Mouse (Mus musculus) embryo, embryonic 11.5 days (tissue): Measurements from ENCODE around the gene Rab13.

ENCODE experiments used
- DNase-seq: peaks from one replicate; pipeline ENCODE4 v3.0.0-alpha.2; 2012; ENCODE audit warnings: low read depth, low spot score

Gene Rab13

DNA sequence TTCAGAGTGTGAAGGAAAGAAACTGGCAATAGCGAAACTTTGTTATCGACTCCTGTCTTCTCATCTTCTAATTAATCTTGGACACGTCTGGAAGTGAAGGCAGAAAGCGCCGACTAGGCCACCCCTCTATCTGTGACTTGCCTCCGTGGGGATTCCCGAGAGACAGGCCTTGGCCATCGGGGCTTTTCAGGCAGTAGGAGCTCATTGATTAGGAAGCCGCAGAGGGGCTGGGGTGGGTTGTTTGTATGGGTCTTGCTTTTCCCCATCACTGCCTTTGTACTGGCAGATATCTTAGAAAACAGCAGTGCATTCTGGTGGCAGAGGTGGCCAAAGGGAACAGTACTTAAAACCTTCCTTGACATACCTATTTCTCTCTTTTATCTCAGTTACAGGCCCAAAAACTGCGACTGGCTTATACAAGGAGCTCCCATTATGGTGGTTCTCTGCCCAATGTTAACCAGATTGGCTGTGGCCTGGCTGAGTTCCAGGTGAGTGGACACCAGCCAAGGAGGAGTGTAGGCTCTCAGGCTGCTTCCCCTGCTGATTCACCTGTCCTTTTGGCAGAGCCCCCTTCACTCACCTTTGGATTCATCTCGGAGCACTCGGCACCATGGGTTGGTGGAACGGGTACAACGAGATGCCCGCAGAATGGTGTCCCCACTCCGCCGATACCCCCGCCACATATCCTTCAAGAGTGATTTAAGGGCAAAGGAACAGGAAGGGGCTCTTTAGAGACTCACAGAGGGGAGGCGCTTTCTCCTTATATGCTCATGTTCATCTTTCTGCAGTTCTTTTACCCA is 43.4 kb downstream of the Rab13 start:
- DNase-seq = no peak

DNA sequence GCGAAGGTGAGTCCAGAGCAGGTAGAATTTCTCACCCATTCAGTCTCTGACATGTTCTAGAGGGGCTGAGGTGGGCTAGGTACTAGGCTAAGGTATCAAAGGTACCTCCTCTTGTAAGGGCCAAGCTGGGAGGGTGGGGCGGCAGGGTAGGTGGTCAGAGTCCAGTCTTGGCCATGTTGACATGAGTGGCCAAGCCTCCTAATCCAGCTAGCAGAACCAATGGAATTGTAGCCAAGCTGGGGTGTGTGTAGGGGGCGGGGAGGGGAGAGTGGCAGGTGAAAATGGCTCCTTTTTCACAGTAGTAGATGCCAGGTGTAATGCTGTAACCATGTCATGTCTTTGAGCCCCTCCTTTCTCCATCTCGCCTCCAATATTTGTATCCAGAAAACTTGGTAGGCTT is 45.0 kb downstream of the Rab13 start:
- no peak for DNase-seq

DNA sequence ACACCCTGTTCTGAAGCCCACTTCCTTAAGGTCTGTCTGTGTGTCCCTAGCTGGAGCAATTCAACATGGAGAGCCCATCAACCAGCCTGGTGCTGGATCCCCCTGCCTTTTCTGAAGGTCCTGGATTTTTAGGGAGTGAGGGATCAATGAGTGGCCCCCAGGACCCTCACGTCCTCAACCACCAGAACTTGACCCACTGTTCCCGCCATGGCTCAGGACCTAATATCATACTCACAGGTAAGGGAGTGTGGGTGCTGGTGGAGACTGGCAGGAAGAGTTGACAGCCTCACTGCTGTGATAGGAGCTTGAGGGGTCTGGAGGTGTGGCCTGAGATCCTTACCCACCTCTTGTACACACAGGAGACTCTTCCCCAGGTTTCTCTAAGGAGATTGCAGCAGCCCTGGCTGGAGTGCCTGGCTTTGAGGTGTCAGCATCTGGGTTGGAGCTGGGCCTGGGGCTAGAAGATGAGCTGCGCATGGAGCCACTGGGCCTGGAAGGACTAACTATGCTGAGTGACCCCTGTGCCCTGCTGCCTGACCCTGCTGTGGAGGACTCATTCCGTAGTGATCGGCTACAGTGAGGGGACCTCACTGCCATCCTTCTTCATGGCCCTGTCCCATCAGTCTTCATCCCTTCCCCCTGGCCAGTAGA is 49.8 kb downstream of the Rab13 start:
- DNase-seq = no peak

DNA sequence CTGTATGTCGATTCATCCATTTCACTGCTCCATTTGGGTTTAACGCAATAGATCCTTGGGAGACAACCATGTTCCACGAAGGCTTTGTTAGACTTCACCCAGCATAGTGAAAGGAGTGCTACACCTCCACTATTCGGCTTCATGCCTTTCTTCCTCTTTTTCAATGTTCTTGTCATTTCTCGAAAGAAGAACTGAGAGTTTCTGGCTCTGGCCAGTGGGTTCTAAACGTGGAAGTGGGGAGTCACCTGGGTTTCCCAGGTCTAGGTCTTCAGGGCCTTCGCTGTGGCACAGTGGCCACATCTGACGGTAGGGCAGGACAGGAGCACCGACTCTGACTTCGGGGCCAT is 51.2 kb downstream of the Rab13 start:
- no peak for DNase-seq

DNA sequence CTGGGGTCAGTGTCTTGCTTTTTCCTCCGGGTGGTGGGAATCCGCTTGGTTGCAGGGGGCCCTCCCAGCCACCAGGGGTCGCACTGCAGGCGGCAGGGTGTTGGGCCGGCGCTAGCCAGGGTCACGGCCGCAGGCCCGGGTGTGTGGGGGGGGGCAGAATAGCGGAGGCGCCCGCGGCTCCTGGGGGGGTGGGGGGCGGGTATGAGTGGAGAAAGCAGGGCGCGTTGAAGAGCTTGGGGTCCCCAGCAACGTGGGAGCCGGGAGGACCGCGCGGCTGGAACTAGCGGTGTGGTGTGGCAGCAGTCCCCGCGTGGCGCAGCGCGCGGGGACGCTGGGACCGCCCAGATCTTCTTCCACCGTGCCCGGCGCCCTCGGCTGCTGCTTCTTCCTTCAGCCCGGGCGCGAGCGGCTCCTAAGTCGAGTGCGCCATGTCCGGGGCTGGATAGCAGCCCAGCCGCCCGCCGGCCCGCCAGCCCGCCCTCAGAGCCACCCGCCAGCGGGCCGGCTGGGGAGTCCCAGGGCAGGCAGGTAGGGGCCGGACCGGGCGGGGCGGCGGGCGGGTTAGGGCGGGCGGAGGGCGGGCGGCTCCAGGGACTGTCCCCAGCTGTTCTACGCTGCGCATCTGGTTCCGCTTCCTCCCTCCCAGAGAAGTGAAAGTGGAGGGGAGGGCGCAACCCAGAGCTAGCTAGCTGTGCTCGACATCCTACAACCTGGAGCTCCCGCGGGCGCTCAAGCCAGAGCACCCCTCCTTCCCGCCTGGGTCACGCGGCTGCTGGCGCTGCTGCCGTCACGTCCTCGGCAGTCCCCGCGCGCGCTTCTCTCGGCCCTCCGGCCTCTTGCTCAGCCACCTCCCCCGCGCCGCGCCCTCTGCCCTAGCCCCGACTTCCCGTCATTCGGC is 51.8 kb downstream of the Rab13 start, which contains the start of gene Dennd4b:
TSS of gene Dennd4b (plus strand) at position 152 of the 898 bp plus-strand sequence.
- DNase-seq = peak; percentile 74

DNA sequence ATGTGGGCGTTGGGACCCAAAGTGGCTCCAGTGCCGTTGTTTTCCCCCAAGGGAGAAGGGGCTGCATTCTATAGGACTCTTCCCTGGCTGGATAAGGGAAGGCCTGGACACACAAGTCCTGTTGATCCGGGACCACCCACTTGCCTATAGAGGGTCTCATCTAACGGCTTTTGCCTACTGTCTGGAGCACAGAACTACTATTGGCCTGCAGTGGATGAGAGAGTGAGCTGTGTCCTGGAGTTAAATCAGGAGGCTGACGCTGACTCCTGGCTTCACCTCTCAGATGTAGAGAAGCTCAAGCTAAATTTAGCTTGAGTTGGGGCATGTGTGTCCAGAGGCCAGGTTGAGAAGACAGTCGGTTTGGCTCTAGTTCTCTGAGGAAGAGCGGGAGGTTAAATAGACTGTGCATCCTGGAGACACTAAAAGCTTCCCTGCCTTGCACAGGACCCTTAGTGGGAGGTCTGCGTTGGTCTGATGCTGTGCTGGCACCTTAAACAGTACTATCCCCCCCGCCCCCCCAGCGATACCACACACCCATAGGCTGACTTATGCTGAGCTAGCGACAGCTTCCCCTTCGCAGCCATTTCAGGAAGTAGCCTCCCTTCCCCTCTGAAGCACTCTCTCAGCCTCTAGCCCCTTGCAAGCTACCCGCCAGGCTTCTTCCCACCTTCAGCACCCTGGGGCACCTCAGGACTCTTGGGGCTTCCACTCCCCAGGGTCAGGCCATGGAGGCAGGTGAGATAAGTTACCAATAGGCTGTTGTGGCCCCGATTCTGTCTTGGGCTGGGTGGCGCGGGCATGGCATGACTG is 52.6 kb downstream of the Rab13 start:
- DNase-seq = no peak

DNA sequence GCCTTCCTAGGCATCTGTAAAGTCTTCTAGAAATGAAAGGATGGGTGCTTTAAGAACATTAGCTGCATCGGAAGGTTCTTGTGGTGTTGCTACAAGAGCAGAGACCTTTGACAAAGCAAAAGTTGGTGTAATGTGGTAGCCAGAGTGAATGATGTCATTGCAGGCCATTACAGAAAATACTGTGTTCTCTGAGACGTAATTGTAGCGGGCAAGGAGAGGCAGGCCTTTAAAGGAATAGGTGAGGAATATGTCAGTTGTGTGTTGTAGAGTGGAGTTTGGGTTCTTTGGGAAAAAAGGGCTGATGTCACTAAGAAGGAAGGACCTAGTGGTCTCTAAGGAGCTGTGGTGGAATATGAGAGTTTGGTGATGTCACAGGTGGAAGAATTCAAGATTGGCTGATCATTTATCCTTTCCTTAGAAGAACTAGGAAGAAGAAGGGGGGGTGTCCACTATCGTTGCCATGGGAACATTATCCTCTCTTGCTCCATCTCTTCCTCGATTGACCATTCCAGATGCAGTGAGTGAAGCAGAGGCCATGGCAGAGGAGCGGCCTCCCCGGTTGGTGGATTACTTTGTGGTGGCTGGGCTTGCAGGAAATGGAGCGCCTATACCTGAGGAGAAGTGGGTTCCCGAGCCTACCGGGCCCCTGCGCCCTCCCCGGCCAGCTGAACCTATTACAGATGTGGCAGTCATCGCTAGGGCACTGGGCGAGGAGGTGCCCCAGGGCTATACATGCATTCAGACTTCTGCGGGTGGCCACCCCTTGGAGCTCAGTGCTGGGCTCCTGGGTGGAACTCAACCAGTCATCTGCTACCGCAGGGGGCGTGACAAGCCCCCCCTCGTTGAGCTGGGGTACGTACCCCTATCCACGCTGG is 53.6 kb downstream of the Rab13 start:
- no peak for DNase-seq

DNA sequence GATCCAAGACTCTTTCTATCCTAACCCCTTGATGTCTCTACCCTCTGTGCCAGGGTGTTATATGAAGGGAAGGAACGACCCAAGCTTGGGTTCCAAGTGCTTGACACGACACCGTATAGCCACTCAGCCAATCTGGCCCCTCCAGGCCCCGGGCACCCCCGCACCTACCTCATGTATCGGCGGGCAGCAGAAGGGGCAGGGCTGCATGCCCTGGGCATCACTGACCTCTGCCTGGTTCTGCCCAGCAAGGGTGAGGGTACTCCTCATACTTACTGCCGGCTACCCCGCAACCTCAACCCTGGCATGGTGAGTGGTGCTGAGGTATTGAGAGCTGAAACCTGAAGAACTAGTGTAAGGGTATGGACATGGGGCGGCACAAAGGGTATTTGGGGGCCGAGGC is 54.7 kb downstream of the Rab13 start:
- DNase-seq = no peak

DNA sequence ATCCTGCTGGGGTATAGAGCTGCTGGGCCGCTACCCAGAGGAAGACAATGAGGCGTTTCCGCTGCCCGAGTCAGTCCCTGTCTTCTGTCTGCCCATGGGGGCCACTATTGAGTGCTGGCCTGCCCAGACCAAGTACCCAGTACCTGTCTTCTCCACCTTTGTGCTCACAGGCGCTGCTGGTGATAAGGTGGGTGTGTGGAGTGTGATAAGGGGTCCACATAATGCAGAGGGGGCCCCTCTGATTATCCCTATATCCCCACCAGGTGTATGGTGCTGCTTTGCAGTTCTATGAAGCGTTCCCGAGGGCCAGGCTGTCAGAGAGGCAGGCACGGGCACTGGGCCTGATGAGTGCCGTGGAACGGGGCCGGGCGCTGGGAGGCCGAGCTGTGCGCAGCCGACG is 55.5 kb downstream of the Rab13 start:
- no peak for DNase-seq

DNA sequence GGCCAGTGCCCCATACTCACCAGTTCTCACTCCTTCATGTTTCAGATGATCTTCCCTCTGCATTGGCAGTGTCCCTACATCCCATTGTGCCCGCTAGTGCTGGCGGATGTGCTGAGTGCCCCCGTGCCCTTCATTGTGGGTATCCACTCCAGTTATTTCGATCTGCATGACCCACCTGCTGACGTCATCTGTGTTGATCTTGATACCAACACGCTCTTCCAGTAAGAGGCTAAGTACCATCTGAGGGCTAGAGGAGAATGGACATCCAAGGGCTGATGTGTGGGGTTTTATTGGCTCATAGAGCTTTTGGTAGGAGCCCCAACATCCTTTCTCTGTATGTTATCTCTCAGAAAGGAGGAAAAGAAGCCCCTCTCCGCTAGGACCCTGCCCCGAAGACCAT is 57.3 kb downstream of the Rab13 start:
- no peak for DNase-seq

DNA sequence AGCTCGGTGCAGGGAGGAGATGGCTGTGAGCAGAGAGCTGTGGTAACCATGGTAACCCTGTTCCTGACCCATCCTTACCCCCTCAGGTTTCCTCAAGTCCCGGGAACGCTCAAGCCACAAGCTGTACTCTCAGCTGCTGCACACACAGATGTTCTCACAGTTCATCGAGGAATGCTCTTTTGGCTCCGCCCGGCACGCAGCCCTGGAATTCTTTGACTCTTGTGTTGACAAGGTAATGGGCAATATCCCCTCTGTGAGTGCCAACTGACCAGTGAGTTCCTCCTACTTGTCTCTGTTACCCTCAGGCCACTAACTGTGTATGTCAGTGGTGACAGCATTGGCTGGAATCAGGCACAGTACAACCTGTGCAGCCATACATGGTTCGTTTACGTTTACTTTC is 58.7 kb downstream of the Rab13 start:
- no peak for DNase-seq

DNA sequence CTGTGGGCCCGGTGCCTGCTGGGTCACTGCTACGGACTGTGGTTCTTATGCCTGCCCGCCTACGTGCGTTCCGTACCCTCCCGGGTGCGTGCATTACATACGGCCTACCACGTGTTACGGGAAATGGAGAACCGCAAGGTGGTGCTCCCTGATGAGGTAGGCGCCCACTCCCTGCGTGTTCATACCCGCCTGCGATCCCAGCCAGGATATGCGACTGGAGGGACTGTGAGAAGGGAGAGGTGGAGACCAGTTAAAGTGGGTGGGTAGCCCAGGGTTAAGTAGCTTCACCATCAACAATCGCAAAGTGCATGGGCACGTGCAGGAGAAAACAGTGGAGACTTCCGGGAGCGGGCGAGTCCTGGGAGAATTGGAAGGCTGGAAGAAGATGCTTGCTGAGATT is 60.4 kb downstream of the Rab13 start:
- no peak for DNase-seq

DNA sequence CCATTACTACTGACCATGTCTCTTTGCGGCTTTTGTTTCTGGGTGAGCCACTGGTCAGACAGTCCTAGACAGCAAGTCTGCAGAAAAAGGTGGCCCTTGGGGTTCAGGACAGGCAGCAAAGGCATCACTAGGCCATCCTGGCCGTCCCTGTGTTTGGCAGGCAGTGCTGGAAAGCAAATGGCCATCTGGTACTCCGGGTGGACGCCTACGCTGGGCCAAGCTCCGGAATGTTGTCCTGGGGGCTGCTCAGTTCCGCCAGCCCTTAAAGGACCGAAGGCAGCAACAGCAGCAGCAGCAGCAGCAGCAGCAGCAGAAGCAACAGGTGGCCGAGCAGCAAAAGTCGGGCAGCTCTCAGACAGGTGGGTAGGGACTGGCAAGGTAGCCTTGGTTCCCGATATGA is 61.8 kb downstream of the Rab13 start:
- DNase-seq = no peak
